Mouse (Mus musculus) hindbrain, embryonic 15.5 days (tissue): ENCODE results near the gene Trank1. TPM values are rescaled to one million over a fixed set of nuclear protein-coding genes. Genes with fewer than 3 reads are reported as not detected.

Experiments used
- ATAC-seq: fragments of 200-750 bp; cut with Nextera tagmentation; 2 replicates; pipeline ENCODE4 v1.8.0; 2017; ENCODE audit warnings: low read depth, moderate number of reproducible peaks, moderate TSS enrichment; ENCODE audit not compliant: low FRiP score
- H3K27ac ChIP-seq: fragments of 300-500 bp; sonication (generic); replicated peaks from 2 replicates; pipeline ENCODE4 v1.5.1; 2015; ENCODE audit warnings: mild to moderate bottlenecking, inconsistent platforms
- H3K27me3 ChIP-seq: fragments of 300-500 bp; sonication (generic); 2 replicates; pipeline ENCODE4 v1.6.1; 2015; ENCODE audit warnings: control low read depth, inconsistent platforms
- H3K36me3 ChIP-seq: fragments of 300-500 bp; sonication (generic); 2 replicates; pipeline ENCODE4 v1.6.1; 2015; ENCODE audit warnings: control low read depth, inconsistent platforms
- H3K4me1 ChIP-seq: fragments of 300-500 bp; sonication (generic); replicated peaks from 2 replicates; pipeline ENCODE4 v1.6.1; 2015; ENCODE audit warnings: control low read depth, inconsistent platforms
- H3K4me2 ChIP-seq: fragments of 300-500 bp; sonication (generic); 2 replicates; pipeline ENCODE4 v1.6.1; 2015; ENCODE audit warnings: moderate library complexity, mild to moderate bottlenecking, inconsistent platforms
- H3K4me3 ChIP-seq: fragments of 300-500 bp; sonication (generic); 2 replicates; pipeline ENCODE4 v1.5.1; 2015; ENCODE audit warnings: mild to moderate bottlenecking, inconsistent platforms
- H3K9ac ChIP-seq: fragments of 300-500 bp; sonication (generic); 2 replicates; pipeline ENCODE4 v1.6.1; 2015; ENCODE audit warnings: inconsistent platforms
- H3K9me3 ChIP-seq: fragments of 300-500 bp; sonication (generic); 2 replicates; pipeline ENCODE4 v1.6.1; 2016; ENCODE audit warnings: control low read depth, inconsistent platforms
- WGBS: fragments of 180-500 bp; shearing (Covaris S2); methylation state at CpG from one replicate; pipeline ENCODE4 v1.1.7; 2015; 5-methylcytosine and 5-hydroxymethylcytosine counted together
- polyA plus RNA-seq: library from polyadenylated mRNA; unstranded; fragments of >200 nt; fragmentation: Nextera tagmentation; extraction: Ambion mirVana; gene quantifications from 2 replicates; pipeline ENCODE4 v1.2.1, GENCODE M21; 2015

The Trank1 gene
- 10.7 and 11.0 TPM in 2 replicates for polyA plus RNA-seq

GRCm38 (mm10) chr9:111311031-111311842 lies at the start of gene Trank1:
Trank1 (plus strand) TSS chr9:111311739.
- WGBS = 9% methylated on average over 72 of the region's 72 CpGs
- no peaks in the 10 kb centered on the region for H3K9me3 ChIP-seq
- peak within 1 kb of the TSS; percentile 64 for H3K9ac ChIP-seq
- H3K27me3 ChIP-seq = peaks cover 40% of the 10 kb centered on the region
- peaks cover 24% of the 10 kb centered on the region for H3K4me1 ChIP-seq
- H3K27ac ChIP-seq = peak within 1 kb of the TSS; percentile 68
- peak within 1 kb of the TSS; percentile 66 for H3K4me3 ChIP-seq
- H3K36me3 ChIP-seq = no peaks in the 10 kb centered on the region
- peak within 1 kb of the TSS; percentile 91 for H3K4me2 ChIP-seq
- peak; percentile 70 for ATAC-seq

- Histone ChIP-seq H3K4me3 (no peak overlapping the region), H3K4me1 (peaks cover 13% of the 10 kb centered on the region), H3K4me2 (no peak overlapping the region), H3K27ac (no peak overlapping the region), H3K36me3 (peaks cover 11% of the 10 kb centered on the region; the same call in 1 of the 2 replicates), H3K9ac (no peak overlapping the region), H3K27me3 (no peaks in the 10 kb centered on the region), H3K9me3 (no peaks in the 10 kb centered on the region)
- 98% methylated on average over 2 of the region's 2 CpGs for WGBS
- ATAC-seq = no peak
Measured at GRCm38 (mm10) chr9:111267998-111268397, 43.5 kb upstream of the Trank1 start.

- no peaks in the 10 kb centered on the region for H3K27me3 ChIP-seq
- no peaks in the 10 kb centered on the region for H3K9me3 ChIP-seq
- H3K9ac ChIP-seq = peak overlapping the region; percentile 78
- ATAC-seq = no peak
- H3K4me2 ChIP-seq = peak overlapping the region; percentile 72
- WGBS = 11% methylated on average over 5 of the region's 5 CpGs
- peak overlapping the region; percentile 97 for H3K27ac ChIP-seq
- H3K4me3 ChIP-seq = peak overlapping the region; percentile 77
- peaks cover 39% of the 10 kb centered on the region for H3K4me1 ChIP-seq
- peaks cover 6% of the 10 kb centered on the region; the same call in 1 of the 2 replicates for H3K36me3 ChIP-seq
Measured at GRCm38 (mm10) chr9:111270606-111271005, 40.9 kb upstream of the Trank1 start.

- Histone ChIP-seq H3K27ac (peak overlapping the region; percentile 97), H3K4me3 (peak overlapping the region; percentile 77), H3K9me3 (no peaks in the 10 kb centered on the region), H3K36me3 (peaks cover 6% of the 10 kb centered on the region; the same call in 1 of the 2 replicates), H3K4me2 (peak overlapping the region; percentile 72), H3K9ac (peak overlapping the region; percentile 78), H3K4me1 (peaks cover 44% of the 10 kb centered on the region), H3K27me3 (no peaks in the 10 kb centered on the region)
- ATAC-seq = peak; percentile 85
- WGBS = 2% methylated on average over 32 of the region's 32 CpGs
Measured at GRCm38 (mm10) chr9:111271056-111271433, 40.5 kb upstream of the Trank1 start.

- Histone ChIP-seq H3K27me3 (no peaks in the 10 kb centered on the region), H3K4me2 (peak within 1 kb of the TSS; percentile 74), H3K4me3 (peak within 1 kb of the TSS; percentile 77), H3K36me3 (peaks cover 9% of the 10 kb centered on the region), H3K9ac (peak within 1 kb of the TSS; percentile 91), H3K27ac (peak within 1 kb of the TSS; percentile 97), H3K9me3 (no peaks in the 10 kb centered on the region), H3K4me1 (peaks cover 49% of the 10 kb centered on the region)
- peak; percentile 99 for ATAC-seq
- under 1% methylated on average over 64 of the region's 64 CpGs for WGBS
Measured at GRCm38 (mm10) chr9:111271434-111272160, 39.9 kb upstream of the Trank1 start, which contains the start of the genes Mlh1 and Epm2aip1. Mlh1 (minus strand) TSS chr9:111271791. Epm2aip1 (plus strand) TSS chr9:111271929.

- 15% methylated on average over 19 of the region's 19 CpGs for WGBS
- Histone ChIP-seq H3K4me2 (peak overlapping the region; percentile 74), H3K4me1 (peaks cover 53% of the 10 kb centered on the region), H3K4me3 (peak overlapping the region; percentile 77), H3K9ac (peak overlapping the region; percentile 91), H3K27me3 (no peaks in the 10 kb centered on the region), H3K9me3 (no peaks in the 10 kb centered on the region), H3K27ac (peak overlapping the region; percentile 95), H3K36me3 (peaks cover 15% of the 10 kb centered on the region)
- ATAC-seq = no peak
Measured at GRCm38 (mm10) chr9:111272356-111272755, 39.2 kb upstream of the Trank1 start.

- Histone ChIP-seq H3K36me3 (peaks cover 23% of the 10 kb centered on the region), H3K4me2 (peak overlapping the region; percentile 74), H3K27ac (no peak overlapping the region), H3K4me1 (peaks cover 53% of the 10 kb centered on the region), H3K4me3 (peak overlapping the region; percentile 77), H3K27me3 (no peaks in the 10 kb centered on the region), H3K9ac (peak overlapping the region; percentile 91), H3K9me3 (no peaks in the 10 kb centered on the region)
- ATAC-seq = no peak
- 74% methylated on average over 15 of the region's 15 CpGs for WGBS
Measured at GRCm38 (mm10) chr9:111272996-111273785, 38.3 kb upstream of the Trank1 start.

GRCm38 (mm10) chr9:111273958-111274357 lies 37.6 kb upstream of the Trank1 start:
- no peak for ATAC-seq
- no peaks in the 10 kb centered on the region for H3K27me3 ChIP-seq
- H3K4me2 ChIP-seq = peak overlapping the region; percentile 74
- H3K36me3 ChIP-seq = peaks cover 26% of the 10 kb centered on the region
- peaks cover 53% of the 10 kb centered on the region for H3K4me1 ChIP-seq
- WGBS = 76% methylated on average over 1 of the region's 1 CpGs
- H3K9me3 ChIP-seq = no peaks in the 10 kb centered on the region
- H3K4me3 ChIP-seq = no peak overlapping the region; the same call in 1 of the 2 replicates
- no peak overlapping the region for H3K9ac ChIP-seq
- no peak overlapping the region for H3K27ac ChIP-seq

GRCm38 (mm10) chr9:111275156-111275555 lies 36.4 kb upstream of the Trank1 start:
- peak overlapping the region; percentile 74 for H3K4me2 ChIP-seq
- H3K27ac ChIP-seq = no peak overlapping the region
- ATAC-seq = no peak
- H3K9me3 ChIP-seq = no peaks in the 10 kb centered on the region
- H3K4me3 ChIP-seq = peak overlapping the region; percentile 14
- H3K9ac ChIP-seq = no peak overlapping the region
- H3K27me3 ChIP-seq = no peaks in the 10 kb centered on the region
- peaks cover 34% of the 10 kb centered on the region for H3K36me3 ChIP-seq
- peaks cover 49% of the 10 kb centered on the region for H3K4me1 ChIP-seq
- WGBS = 73% methylated on average over 1 of the region's 1 CpGs

GRCm38 (mm10) chr9:111285061-111285460 lies 26.5 kb upstream of the Trank1 start:
- WGBS = 31% methylated on average over 3 of the region's 3 CpGs
- H3K27ac ChIP-seq = no peak overlapping the region
- H3K27me3 ChIP-seq = no peaks in the 10 kb centered on the region
- no peak overlapping the region for H3K4me3 ChIP-seq
- no peak overlapping the region for H3K9ac ChIP-seq
- no peaks in the 10 kb centered on the region for H3K9me3 ChIP-seq
- peaks cover 15% of the 10 kb centered on the region for H3K4me1 ChIP-seq
- H3K4me2 ChIP-seq = no peak overlapping the region
- no peaks in the 10 kb centered on the region for H3K36me3 ChIP-seq
- ATAC-seq = no peak

GRCm38 (mm10) chr9:111285676-111286075 lies 25.9 kb upstream of the Trank1 start:
- 9% methylated on average over 5 of the region's 5 CpGs for WGBS
- no peaks in the 10 kb centered on the region for H3K9me3 ChIP-seq
- peaks cover 22% of the 10 kb centered on the region for H3K4me1 ChIP-seq
- H3K27ac ChIP-seq = no peak overlapping the region
- no peak overlapping the region for H3K4me2 ChIP-seq
- H3K36me3 ChIP-seq = no peaks in the 10 kb centered on the region
- no peaks in the 10 kb centered on the region for H3K27me3 ChIP-seq
- 0 out of 2 replicates have a peak, but pooled peaks have one; percentile 50 for ATAC-seq
- H3K4me3 ChIP-seq = no peak overlapping the region
- no peak overlapping the region for H3K9ac ChIP-seq
